Mouse (Mus musculus): ENCODE measurements around the gene D10Jhu81e.
"Not testable (repeated sequence)": the region's sequence is repeated elsewhere in the genome, so short reads cannot be mapped to it uniquely, and the experiment has no call there.

Gene D10Jhu81e

GRCm38 (mm10) chr10:78169281-78170042 is at the start of gene D10Jhu81e:
TSS of gene D10Jhu81e (minus strand) at chr10:78169782.
- peak; percentile 100 for DNase-seq

DNA sequence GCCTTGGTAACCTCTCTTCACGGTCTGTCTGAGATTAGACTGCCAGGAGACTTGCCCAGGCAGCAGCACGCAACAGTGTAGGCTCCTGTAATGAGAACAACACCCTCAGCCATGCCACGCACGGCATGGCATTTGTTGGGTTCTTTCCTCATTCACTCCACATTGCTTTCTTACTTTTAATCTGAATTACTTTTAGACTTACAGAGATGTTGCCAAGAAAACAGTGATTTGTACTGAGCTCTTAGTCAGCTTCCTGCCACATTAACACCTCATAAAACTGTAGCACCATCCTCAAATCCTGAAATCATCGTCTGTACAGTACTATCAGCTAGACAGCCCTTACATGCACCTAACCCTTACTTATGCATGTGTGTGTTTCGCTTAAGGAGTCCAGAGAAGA is 49.0 kb upstream of the D10Jhu81e start:
- DNase-seq, result no peak

DNA sequence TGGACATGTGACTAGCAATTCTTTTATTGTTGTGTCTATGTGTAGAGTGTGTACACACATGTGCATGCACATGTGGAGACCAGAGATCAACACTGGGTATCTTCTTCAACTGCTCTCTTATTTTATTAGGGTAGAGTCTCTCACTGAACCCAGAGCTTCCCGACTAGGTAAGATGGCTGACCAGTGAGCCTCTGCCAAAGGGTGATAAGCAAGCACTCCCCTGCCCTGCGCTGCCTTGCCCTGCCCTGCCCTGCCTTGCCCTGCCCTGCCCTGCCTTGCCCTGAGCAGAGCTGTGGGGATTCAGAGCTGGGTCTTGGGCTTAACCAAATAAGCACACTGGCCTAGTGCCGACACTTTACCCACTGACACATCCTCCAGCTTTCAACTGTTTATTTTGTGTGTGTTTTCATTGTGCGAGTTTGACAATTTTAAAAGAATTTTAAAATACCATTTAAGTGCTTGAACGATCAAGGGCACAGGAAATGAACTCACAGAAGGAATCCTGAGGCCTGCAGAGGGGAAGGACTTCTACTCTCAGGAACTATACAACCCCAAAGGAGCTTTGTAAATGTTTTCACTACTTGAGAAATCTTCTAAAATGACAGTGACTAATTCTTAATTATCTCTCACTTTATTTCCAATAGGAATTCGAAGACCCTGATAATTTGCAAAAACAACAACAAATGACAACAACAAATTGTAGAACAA is 46.9 kb upstream of the D10Jhu81e start:
- DNase-seq, result no peak

- DNase-seq, result no peak
Observed at GRCm38 (mm10) chr10:78214371-78214770, 44.8 kb upstream of the D10Jhu81e start.

DNA sequence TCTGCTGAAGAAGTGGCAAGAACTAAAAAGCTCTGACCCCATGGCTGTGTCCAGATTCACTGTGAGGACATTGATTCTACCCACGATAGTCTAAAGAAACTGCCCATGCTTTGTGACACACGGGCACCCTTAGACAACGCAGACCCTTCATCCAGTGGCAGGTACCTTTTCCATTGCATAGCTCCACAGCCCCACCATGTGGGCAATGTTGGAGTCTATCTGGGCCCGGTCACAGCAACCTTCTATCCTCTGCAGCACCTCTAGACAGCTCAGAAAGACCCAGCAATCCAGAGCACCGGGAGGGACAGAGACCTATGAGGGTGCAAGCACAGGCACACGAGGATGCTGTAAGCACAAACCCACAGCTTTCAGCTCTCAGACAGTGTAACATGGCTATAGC is 41.7 kb upstream of the D10Jhu81e start:
- no peak for DNase-seq

GRCm38 (mm10) chr10:78201182-78201581 is 31.6 kb upstream of the D10Jhu81e start:
- no peak for DNase-seq

DNA sequence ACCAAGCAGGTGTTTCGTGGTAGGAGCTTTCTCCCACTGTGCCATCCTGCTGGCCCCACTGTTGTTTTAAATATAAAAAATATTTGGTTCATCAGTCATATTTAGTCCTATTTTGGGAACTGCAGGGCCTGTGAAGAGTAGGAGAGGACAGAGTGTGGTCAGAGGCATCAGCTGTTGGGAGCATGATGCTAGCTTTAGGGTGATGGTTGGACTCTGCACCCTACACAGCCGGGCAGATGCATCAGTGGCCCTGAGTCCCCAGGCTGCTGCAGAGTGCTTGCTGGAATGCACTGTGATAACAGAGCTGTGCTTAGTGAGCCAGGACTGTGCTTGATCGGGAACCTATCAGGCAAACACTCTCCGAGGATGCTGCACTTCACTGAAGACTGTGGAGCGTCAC is 23.4 kb upstream of the D10Jhu81e start:
- DNase-seq, result no peak

DNA sequence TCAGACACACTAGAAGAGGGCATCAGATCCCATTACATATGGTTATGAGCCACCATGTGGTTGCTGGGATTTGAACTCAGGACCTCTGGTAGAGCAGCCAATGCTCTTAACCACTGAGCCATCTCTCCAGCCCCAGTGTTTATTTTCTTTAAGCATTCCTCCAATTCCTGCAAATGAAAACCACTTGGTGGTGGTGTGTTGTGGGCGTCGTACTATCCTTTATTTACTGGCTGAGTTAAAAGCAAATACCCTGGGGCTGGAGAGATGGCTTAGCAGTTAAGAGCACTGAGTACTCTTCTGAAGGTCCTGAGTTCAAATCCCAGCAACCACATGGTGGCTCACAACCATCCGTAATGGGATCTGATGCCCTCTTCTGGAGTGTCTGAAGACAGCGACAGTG is 16.5 kb upstream of the D10Jhu81e start:
- not testable (repeated sequence) for DNase-seq

DNA sequence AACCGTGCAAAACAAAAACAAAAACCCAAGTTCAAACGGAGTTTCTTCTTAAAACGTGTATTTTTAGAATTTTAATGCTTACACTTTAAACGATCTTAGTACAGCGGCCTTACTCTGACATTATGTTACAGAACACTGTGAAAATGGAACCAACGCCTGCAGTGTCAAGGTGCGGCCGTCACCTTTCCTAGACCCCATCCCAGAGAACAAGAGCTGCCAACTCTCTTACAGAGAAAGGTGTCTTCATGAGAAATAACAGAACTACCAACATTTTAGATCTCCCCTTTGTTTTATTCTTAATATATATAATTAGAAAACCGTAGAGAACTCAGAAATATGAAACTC is 15.8 kb upstream of the D10Jhu81e start:
- no peak for DNase-seq

DNA sequence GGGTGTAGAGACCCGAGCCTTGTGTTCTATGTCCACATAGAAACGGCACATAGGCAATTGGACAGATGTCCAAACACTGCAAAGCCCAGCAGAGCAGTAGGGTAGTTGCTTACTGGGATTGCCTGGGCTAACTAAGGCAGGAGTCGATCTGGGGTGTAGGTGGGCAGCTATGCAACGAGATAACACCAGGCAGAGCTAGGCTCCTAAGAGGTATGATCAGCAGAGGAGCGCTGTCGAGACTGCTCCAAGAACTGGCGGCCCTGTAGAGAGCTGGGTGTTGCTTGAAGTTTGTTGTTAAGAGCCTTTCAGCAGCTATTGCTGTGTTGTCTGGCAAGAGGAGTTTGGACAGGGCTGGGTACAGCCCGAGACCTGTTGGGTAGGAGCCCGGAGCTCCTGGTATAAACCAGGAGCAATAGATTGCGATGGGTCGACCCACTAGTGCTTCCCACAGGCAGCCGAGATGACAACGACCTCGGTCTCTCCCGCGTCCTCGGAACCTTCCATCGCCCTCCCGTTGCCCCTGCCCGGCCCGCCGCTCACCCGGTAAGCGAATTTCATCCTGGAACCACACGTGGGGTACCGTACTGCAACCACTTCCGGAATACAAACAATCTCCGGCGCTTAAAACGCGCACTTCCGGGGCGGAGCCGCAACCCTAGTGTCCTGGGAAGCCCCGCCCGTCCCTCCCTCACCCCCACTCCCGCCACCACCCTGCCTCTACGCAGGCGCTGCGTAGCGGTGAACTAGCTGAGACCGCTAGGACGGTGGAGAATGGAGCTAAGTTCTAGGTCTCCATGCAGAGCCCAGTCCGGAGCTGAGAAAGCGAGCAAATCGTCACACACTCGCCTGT is 15.2 kb upstream of the D10Jhu81e start, which contains the start of gene Pwp2:
TSS of gene Pwp2 (minus strand) at position 619 of the 850 bp plus-strand sequence.
- DNase-seq, result peak; percentile 99

- DNase-seq, result peak; percentile 85
Observed at GRCm38 (mm10) chr10:78183577-78183976, 14.0 kb upstream of the D10Jhu81e start.

GRCm38 (mm10) chr10:78182321-78182720 is 12.7 kb upstream of the D10Jhu81e start:
- peak; percentile 89 for DNase-seq

DNA sequence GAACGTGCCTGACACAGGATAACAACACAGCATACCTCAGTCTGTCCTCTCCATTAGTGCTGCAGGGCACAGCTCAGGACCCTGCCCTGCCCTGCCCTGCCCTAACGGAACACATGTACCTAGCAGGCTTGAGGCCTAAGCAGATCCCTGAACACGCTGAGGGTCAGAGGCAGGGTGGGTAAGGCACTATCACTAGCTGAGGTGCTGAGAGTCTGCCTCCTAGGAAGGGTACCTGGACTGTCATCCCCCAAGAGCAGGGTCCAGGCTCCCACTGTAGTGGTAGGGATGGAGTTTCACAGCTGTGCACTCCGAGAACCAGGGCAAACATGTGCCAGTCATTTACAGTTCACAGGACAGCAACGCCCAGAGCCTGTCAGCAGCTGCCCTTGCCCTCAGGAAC is 4.9 kb upstream of the D10Jhu81e start:
- peak; percentile 84 for DNase-seq

DNA sequence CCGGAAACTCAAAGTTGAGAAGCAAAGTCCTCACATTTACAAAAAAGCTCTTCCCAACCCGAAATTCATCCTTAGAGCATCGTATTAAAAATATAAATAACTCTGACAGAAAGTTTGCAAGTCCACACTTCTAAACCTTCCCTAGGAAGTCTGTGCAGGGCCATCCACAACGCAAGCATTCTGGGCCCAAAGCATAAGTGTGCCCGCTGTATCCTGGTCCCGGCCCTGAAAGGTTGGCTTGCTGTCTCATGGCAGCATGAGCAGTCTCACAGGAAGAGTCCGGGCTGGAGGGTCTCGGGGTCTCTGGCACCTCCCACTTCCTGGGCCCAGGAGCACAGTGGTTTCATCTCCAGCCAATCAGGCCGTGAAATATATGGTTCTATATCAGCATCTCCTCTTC is 2.0 kb upstream of the D10Jhu81e start:
- DNase-seq, result peak; percentile 92

DNA sequence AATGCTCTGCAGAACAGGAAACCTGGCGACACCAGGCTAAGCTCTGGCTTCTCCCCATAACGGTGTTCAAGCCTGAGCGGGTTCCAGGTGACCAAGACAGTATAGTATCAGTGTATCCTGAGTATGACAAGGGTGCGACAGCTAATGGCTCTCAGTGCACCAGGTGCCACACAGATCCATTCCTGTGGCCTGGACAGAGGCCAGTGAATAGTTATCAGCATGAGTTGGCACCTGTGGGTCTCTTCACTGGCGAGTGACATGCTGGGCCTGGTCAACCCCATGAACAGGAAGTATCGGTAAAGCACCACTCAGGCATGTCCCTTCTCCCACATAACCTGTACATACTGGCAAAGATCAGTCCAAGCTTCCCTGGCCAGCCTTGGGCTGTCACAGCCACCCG is 1.5 kb upstream of the D10Jhu81e start:
- DNase-seq, result peak; percentile 91

GRCm38 (mm10) chr10:78170445-78170844 is 863 bp upstream of the D10Jhu81e start:
- DNase-seq, result peak; percentile 89

GRCm38 (mm10) chr10:78168792-78169191 is 790 bp downstream of the D10Jhu81e start:
- peak; percentile 93 for DNase-seq

- no peak for DNase-seq
Observed at GRCm38 (mm10) chr10:78167775-78168174, 1.8 kb downstream of the D10Jhu81e start.

DNA sequence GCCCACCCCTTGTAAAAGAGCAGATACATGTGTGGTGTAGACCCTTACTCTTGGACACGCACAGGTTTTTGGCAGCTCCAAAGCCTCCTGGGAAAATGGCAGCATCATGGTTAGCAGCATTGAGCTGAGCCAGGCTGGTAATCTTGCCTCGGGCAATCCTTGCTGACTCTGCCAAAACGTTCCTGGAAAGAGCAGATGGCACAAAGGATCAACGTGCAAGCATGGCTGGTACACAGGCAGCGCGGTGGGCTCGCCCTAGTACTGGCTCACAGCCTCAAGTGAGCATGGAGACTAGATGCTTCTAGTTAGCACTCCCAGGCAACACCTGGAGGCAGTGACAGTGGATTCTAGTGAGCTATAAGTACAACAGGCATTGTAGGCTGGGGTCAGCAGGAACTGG is 2.2 kb downstream of the D10Jhu81e start:
- DNase-seq, result no peak

DNA sequence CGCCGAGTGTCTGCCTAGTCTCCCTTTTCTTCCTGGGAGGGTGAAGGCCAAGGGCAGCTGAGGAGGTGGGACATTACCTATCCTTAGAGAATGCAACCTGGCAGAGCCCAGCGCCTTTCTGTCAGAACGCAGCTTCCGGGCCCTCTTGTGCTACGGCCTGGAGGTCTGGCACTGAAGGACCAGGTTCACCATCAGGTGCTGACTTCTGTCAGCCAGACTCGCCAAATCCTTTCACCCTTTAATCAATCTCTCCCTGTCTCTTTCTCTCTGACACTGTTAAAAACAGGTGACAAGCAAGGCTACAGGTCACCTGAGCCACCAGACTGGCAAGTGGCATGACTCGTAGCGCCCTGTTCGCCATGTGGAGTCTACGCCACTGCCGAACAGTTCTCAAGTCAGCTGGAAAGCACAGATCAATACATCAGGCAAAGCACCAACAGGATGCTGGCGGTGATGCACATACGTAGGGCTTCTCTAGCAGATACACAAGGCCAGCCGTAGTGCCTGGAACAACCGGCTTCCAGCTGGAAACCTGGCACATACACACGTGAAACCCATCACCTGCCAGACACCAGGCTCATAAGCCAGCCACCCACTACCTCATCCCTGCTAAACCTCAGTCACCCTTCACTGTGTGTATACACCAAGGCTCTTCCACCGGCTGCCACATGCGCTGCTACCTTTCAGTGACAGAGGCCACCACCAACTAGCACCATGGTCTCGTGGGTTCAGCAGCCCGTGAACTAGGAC is 4.2 kb downstream of the D10Jhu81e start:
- DNase-seq, result no peak

DNA sequence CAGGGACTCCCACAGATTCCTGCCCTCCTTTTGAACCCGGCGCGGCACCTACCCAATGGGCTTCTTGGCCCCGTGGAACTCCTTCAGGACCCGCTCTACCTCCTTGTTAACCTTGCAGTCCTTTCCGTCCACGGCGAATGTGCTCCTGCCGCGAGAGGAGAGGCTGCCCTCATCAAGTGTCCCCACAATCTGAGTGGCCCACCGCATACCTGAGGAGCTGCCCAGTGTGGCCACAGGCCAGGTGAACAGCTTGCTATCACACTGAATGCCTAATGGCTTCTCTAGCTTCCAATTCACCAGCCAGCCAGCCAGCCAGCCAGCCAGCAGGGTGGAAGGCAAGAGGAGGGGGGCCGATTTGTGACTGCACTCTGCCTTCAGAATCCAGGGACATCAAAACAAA is 4.8 kb downstream of the D10Jhu81e start:
- DNase-seq, result no peak

DNA sequence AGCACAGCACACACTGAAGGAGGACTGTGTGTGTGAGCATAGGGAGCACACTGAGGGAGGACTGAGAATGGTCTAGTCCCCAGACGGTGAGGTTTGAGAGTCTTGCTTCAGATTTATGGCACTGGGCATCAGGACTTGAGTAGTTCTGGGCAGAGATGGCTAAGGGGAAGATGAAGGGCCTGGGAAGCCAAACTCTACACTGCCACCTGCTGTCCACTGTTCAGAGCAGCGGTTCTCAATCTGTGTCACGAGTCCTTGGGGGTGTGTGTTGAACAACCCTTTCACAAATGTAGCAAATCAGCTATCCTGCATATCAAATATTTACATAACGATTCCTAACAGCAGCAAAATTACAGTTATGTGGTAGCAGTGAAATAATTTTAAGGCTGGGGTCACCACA is 5.7 kb downstream of the D10Jhu81e start:
- peak; percentile 96 for DNase-seq

- no peak for DNase-seq
Observed at GRCm38 (mm10) chr10:78163241-78163640, 6.3 kb downstream of the D10Jhu81e start.
